21 mouse cellular contexts compared by ENCODE assay signal in genomic region chr17:43145749-43146148, GRCm38 (mm10).
DNase-seq lines count a peak whose midpoint lies in the region; ATAC-seq and TF ChIP-seq lines count a peak whose summit lies in the region.
"Had no signal": no experiment of that assay in that cellular context is flagged by ENCODE, and none has a peak within 500 bp of the region (broad histone marks: within the 10 kb centered on the region; RNA-seq: fewer than 3 reads in every experiment).

No protein-coding gene starts in this region.

- H3K79me2 ChIP-seq in liver, adult 2 months (ENCODE audit: control insufficient read depth, insufficient read depth, low read length), result no peaks in the 10 kb centered on the region

- no peak overlapping the region for H3K27ac ChIP-seq in intestine, embryonic 15.5 days
- no peak overlapping the region for H3K27ac ChIP-seq in intestine, postnatal 0 days (ENCODE audit: low read depth, low read length)
- no peak overlapping the region for H3K27ac ChIP-seq in liver, adult 2 months (replicated peaks; ENCODE audit: insufficient read depth, low read depth, low read length)
- no peak overlapping the region for H3K27ac ChIP-seq in liver, embryonic 12.5 days
- H3K27ac ChIP-seq in intestine, embryonic 16.5 days (ENCODE audit: low read length), result no peak overlapping the region
- no peak overlapping the region for H3K27ac ChIP-seq in hindbrain, embryonic 12.5 days

- ATAC-seq in intestine, embryonic 15.5 days, result peak; percentile 63
- ATAC-seq in intestine, postnatal 0 days, result no peak
- no peak for ATAC-seq in liver, embryonic 12.5 days
- peak; percentile 68; the same call in 1 of the 2 replicates for ATAC-seq in intestine, embryonic 16.5 days
- no peak for ATAC-seq in hindbrain, embryonic 12.5 days (ENCODE audit: low FRiP score)
- ATAC-seq: activated CD4-positive, CD25-positive, alpha-beta regulatory T cell, adult 4 months; CD4-positive, CD25-positive, alpha-beta regulatory T cell, adult 4 months; Patski had no signal

- no peaks in the 10 kb centered on the region for H3K9me3 ChIP-seq in intestine, embryonic 15.5 days
- no peaks in the 10 kb centered on the region for H3K9me3 ChIP-seq in intestine, postnatal 0 days (ENCODE audit: control insufficient read depth)
- H3K9me3 ChIP-seq in liver, embryonic 12.5 days (replicated peaks), result no peaks in the 10 kb centered on the region
- H3K9me3 ChIP-seq in intestine, embryonic 16.5 days (ENCODE audit: control insufficient read depth, low read length), result no peaks in the 10 kb centered on the region
- H3K9me3 ChIP-seq in hindbrain, embryonic 12.5 days (replicated peaks), result no peaks in the 10 kb centered on the region

- H3K9ac ChIP-seq in intestine, embryonic 15.5 days, result no peak overlapping the region
- no peak overlapping the region for H3K9ac ChIP-seq in intestine, postnatal 0 days (ENCODE audit: low read depth, low read length)
- no peak overlapping the region for H3K9ac ChIP-seq in liver, adult 2 months (ENCODE audit: low read depth, low read length)
- H3K9ac ChIP-seq in liver, embryonic 12.5 days, result no peak overlapping the region
- H3K9ac ChIP-seq in intestine, embryonic 16.5 days (ENCODE audit: low read depth, low read length), result no peak overlapping the region
- H3K9ac ChIP-seq in hindbrain, embryonic 12.5 days, result no peak overlapping the region

- H3K4me2 ChIP-seq in intestine, embryonic 15.5 days (replicated peaks), result no peak overlapping the region
- H3K4me2 ChIP-seq in intestine, postnatal 0 days (replicated peaks; ENCODE audit: low read depth), result no peak overlapping the region
- no peak overlapping the region for H3K4me2 ChIP-seq in liver, embryonic 12.5 days
- H3K4me2 ChIP-seq in intestine, embryonic 16.5 days (ENCODE audit: low read depth, low read length), result no peak overlapping the region
- H3K4me2 ChIP-seq in hindbrain, embryonic 12.5 days (replicated peaks), result no peak overlapping the region

- 49% methylated on average over 1 of the region's 1 CpGs for WGBS in intestine, embryonic 15.5 days
- 36% methylated on average over 1 of the region's 1 CpGs for whole genome bisulfite sequencing in intestine, postnatal 0 days
- WGBS in liver, adult 2 months, result 25% methylated on average over 1 of the region's 1 CpGs
- WGBS in liver, embryonic 12.5 days (ENCODE audit: insufficient replicate concordance), result 47% methylated on average over 1 of the region's 1 CpGs
- 51% methylated on average over 1 of the region's 1 CpGs for WGBS in intestine, embryonic 16.5 days
- 74% methylated on average over 1 of the region's 1 CpGs for WGBS in hindbrain, embryonic 12.5 days

- H3K27me3 ChIP-seq in intestine, embryonic 15.5 days (replicated peaks), result no peaks in the 10 kb centered on the region
- H3K27me3 ChIP-seq in intestine, postnatal 0 days (replicated peaks; ENCODE audit: control insufficient read depth, insufficient read depth, low read length), result no peaks in the 10 kb centered on the region
- H3K27me3 ChIP-seq in liver, adult 2 months (ENCODE audit: control insufficient read depth, insufficient read depth, low read length), result no peaks in the 10 kb centered on the region
- H3K27me3 ChIP-seq in liver, embryonic 12.5 days (replicated peaks), result no peaks in the 10 kb centered on the region; the same call in 1 of the 2 replicates
- no peaks in the 10 kb centered on the region for H3K27me3 ChIP-seq in intestine, embryonic 16.5 days (replicated peaks; ENCODE audit: control insufficient read depth, insufficient read depth, low read length)
- no peaks in the 10 kb centered on the region for H3K27me3 ChIP-seq in hindbrain, embryonic 12.5 days
- H3K27me3 ChIP-seq: CH12.LX, Patski had no signal

- peaks cover 7% of the 10 kb centered on the region for H3K4me1 ChIP-seq in intestine, embryonic 15.5 days (replicated peaks)
- H3K4me1 ChIP-seq in intestine, postnatal 0 days (replicated peaks; ENCODE audit: control insufficient read depth, insufficient read depth, low read length), result peaks cover 5% of the 10 kb centered on the region
- no peaks in the 10 kb centered on the region for H3K4me1 ChIP-seq in liver, adult 2 months (ENCODE audit: control insufficient read depth, insufficient read depth, low read length)
- peaks cover 5% of the 10 kb centered on the region for H3K4me1 ChIP-seq in liver, embryonic 12.5 days
- peaks cover 9% of the 10 kb centered on the region for H3K4me1 ChIP-seq in intestine, embryonic 16.5 days (ENCODE audit: control insufficient read depth, insufficient read depth, low read length)
- H3K4me1 ChIP-seq in hindbrain, embryonic 12.5 days, result peaks cover 10% of the 10 kb centered on the region

- no peak for TF ChIP-seq POLR2A in liver, adult 2 months (IDR thresholded peaks at IDR 0.05; ENCODE audit: extremely low read depth, insufficient read depth, low read length)

- TF ChIP-seq CTCF in intestine, postnatal 0 days (IDR thresholded peaks at IDR 0.05; ENCODE audit: low read depth), result no peak
- no peak for TF ChIP-seq CTCF in liver, adult 2 months (IDR thresholded peaks at IDR 0.05; ENCODE audit: low read depth, low read length)

- no peaks in the 10 kb centered on the region for H3K36me3 ChIP-seq in intestine, embryonic 15.5 days
- H3K36me3 ChIP-seq in intestine, postnatal 0 days (ENCODE audit: control insufficient read depth, insufficient read depth), result no peaks in the 10 kb centered on the region
- H3K36me3 ChIP-seq in liver, adult 2 months (ENCODE audit: control insufficient read depth, insufficient read depth, low read length), result no peaks in the 10 kb centered on the region
- H3K36me3 ChIP-seq in liver, embryonic 12.5 days, result no peaks in the 10 kb centered on the region
- no peaks in the 10 kb centered on the region for H3K36me3 ChIP-seq in intestine, embryonic 16.5 days (ENCODE audit: control insufficient read depth, insufficient read depth, low read length)
- no peaks in the 10 kb centered on the region for H3K36me3 ChIP-seq in hindbrain, embryonic 12.5 days
- H3K36me3 ChIP-seq: G1E had no signal

- peak; percentile 54 for DNase-seq in liver, adult 2 months (ENCODE audit: extremely low read depth, low read depth, low spot score)
- DNase-seq: adrenal gland, adult 2 months; adrenal gland, adult 8-10 months; adrenal gland, postnatal 10 days; adrenal gland, postnatal 14 days; adrenal gland, postnatal 25 days; adrenal gland, postnatal 36 days; B cell, adult 2 months; cerebellum, adult 11 months; cerebellum, adult 11-12 months; cerebellum, adult 18-20 months had no signal

- no peak overlapping the region for H3K4me3 ChIP-seq in intestine, embryonic 15.5 days (replicated peaks)
- H3K4me3 ChIP-seq in intestine, postnatal 0 days (ENCODE audit: low read depth, low read length), result no peak overlapping the region
- no peak overlapping the region for H3K4me3 ChIP-seq in liver, adult 2 months (ENCODE audit: insufficient read depth, low read depth, low read length)
- no peak overlapping the region for H3K4me3 ChIP-seq in liver, embryonic 12.5 days
- H3K4me3 ChIP-seq in intestine, embryonic 16.5 days (ENCODE audit: low read length), result no peak overlapping the region
- no peak overlapping the region for H3K4me3 ChIP-seq in hindbrain, embryonic 12.5 days

Comparison
In these comparisons a context has a peak if more than half of its experiments do, and no peak if none do; other contexts are left out.
1. ATAC-seq: peak in intestine, embryonic 15.5 days (single experiment) and intestine, embryonic 16.5 days (single experiment); none in intestine, postnatal 0 days (single experiment), liver, embryonic 12.5 days (single experiment) and hindbrain, embryonic 12.5 days (single experiment).